Mouse (Mus musculus) right cerebral cortex, postnatal 36 days (tissue): ENCODE results near the gene Mef2b.
A peak's percentile ranks its signal among the peaks of the same experiment; 100 is the strongest.
"Not testable (repeated sequence)": the region's sequence is repeated elsewhere in the genome, so short reads cannot be mapped to it uniquely, and the experiment has no call there.

Experiments used
- DNase-seq, 2 experiments: peaks; one replicate each; pipeline ENCODE4 v3.0.0; 2022; ENCODE audit warnings: low spot score in 2 of 2, mixed read lengths in 1 of 2

The Mef2b gene

DNA sequence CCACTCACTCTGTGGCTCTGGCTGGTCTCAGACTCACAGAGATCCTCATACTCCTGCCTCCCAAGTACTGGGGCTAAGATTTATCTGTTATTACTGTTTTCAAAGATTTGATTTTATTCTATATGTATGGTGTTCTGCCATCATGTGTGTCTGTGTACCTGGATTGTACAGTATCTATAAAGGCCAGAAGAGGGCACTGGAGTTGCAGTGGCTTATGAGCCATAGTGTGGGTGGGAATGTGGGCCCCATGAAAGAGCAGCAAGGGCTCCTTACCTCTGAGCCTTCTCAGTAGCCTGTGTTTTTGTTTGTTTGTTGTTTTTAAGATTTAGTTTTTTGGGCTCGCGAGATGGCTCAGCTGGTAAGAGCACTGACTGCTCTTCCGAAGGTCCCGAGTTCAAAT, 39.6 kb downstream of the Mef2b start:
- DNase-seq = no peak

- DNase-seq = no peak
These were observed 41.8 kb downstream of the Mef2b start for GRCm38 (mm10) chr8:70181212-70181902.

DNA sequence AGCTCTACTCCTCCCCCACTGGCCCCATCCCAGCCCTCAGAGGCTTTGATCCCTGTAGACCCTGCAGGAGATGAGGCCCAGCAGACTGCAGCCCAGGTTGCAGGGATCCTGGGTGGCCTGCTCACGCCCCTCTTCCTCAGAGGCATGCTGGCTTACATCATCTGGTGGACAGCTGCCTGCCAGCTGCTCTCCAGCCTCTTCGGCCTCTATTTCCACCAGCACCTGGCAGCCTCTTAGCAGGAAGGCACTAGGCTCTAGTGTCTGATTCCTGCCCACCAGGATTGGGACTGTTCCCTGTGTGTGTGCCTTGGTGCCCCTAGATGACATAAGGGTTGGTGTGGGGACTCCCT, 42.4 kb downstream of the Mef2b start:
- DNase-seq = no peak

GRCm38 (mm10) chr8:70183194-70183593, 43.7 kb downstream of the Mef2b start:
- DNase-seq = no peak

GRCm38 (mm10) chr8:70188707-70189106, 49.2 kb downstream of the Mef2b start:
- DNase-seq = no peak

DNA sequence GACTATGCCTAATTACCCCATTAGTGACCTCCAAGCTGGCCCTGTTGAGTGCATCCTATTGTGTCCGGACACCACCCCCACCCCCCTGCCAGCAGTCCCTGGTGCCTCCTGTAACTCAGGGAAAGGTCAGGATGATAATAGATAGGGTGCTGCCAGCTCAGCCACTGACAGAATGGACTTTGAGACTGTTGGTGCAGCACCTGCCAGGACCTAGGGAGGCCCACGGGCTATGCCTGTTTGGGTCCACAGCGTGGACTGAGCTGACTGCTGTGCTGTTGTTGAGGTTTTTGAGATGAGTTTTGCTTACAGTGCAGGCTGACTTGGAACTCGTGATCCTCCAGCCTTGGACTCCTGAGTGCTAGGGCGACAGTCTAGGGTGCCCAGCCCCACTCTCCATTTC, 53.7 kb downstream of the Mef2b start:
- no peak for DNase-seq

GRCm38 (mm10) chr8:70194191-70194590, 54.7 kb downstream of the Mef2b start:
- DNase-seq = no peak

DNA sequence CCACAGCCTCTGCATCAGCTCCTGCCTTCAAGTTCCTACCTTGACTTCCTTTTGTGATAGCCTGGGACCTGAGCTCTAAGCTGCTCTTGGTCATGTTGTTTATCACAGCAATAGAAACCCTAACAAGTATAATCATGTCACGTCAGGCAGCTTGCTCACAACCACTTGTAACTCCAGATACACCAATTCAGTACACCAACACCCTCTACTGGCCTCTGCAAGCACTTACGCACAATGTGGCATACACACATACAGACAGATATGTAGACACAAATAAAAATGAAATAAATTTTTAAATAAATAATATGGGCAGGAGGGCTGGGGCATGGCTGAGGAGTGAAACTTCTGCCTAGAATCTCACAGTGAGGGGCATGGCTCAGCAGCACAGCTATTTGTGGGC, 56.3 kb downstream of the Mef2b start:
- no peak for DNase-seq

DNA sequence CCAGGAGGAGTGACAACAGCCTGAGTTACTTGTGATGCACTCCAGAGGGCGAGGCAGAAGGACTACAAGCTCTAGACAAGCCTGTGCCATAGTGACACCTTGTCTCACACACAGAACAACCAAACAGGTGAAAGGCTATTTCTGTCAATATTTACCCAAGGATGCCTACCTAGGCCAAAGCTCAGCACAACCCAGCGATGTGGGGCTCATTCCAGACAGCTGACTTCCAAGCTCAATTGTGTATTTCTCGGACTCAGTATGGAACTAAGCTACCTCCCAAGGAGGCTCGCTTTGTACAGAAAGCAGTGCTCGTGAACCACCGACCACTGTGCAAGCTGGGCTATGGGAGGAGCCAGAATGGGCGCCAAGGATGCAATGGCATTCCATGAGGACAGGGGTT, 58.1 kb downstream of the Mef2b start:
- no peak for DNase-seq

DNA sequence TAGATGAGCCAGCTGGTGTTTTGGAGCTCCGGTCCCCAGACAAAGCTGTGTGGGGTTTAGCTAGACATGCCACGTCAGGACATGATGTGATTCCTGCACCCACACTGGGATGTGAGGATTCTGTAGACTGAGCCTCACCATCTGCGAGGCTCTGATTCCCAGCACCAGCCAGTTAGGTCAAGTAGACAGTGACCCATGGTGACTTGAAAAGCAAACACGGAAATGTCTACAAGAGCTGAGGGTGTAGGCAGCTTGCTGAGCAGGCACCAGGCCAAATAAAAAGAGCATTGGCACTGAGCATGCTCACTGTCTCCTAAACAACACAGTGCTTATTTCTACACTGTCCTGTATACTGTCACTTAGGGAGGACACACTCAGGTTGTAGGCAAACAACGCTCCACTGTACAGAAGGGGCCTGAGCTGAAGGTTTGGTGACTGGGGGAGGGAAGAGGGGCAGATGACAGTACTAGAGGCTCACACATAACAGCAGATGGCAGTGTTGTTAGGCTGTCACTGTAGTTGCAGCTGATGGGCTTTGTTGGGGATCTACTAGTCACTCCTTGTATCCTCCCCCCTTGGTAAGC, 60.7 kb downstream of the Mef2b start:
- DNase-seq = peak; percentile 34 to 50

- DNase-seq = no peak
These were observed 61.9 kb downstream of the Mef2b start for GRCm38 (mm10) chr8:70201417-70201816.

DNA sequence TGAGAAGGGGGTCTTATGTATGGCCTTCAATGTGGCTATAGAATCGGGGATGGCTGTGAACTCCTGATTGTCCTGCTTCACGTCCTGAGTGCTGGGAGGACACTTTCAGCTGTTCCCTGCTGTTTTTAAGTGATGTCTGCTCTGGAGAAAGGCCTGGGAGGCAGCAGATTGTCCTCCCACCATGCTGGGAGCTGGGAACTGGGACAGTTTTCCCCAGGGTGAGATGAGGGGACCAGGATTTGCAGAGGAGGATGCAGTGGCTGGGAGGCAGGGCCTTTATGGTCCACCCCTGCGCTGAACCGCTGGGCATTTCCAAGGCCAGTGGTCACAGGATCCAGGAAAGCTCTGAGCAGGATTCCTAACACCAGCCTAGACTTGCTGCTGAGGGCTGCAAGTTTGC, 63.6 kb downstream of the Mef2b start:
- DNase-seq = peak in 1 of 2 experiments; percentile 35

- DNase-seq = no peak
These were observed 65.2 kb downstream of the Mef2b start for GRCm38 (mm10) chr8:70204757-70205156.

DNA sequence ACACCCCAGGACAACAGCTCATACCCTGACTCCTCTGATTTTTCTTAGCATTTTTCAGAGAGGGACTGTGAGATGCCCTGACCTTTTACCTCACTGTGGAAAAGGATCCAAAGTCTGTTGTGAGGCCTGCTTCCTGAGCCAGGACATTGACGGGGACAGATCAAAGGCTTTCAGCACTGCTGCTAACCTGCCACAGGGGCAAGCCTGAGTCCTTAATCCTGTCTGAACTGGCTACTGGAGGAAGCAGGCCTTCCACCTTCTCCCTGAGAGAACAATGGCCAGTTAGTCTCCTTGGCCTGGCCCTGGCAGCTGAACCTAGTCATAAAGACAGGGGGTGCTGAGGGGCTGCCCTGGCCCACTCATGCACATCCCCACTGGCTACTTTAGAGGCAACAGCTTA, 68.6 kb downstream of the Mef2b start:
- DNase-seq = no peak

DNA sequence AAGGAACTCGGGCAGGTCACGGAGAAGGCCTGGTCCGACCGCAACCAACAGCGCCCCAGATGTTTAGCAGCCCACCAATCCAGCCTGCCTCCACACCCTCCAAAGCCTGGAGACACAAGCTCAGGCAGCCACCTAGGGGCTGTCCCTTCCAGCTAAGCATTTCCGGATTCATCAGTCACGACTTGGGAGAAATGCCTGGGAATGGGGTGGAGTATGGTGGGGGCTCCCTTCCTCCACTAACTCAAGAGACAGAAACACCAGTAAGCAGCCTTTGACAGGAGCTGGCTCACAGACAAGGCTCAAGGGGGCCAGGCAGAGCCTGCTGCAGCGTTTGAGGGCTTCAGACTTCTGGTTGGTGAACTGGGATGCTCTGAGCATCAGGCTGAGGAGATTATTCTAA, 71.0 kb downstream of the Mef2b start:
- DNase-seq = peak in 1 of 2 experiments; percentile 59

GRCm38 (mm10) chr8:70211275-70211674, 71.8 kb downstream of the Mef2b start:
- no peak for DNase-seq

- DNase-seq = no peak
These were observed 72.2 kb downstream of the Mef2b start for GRCm38 (mm10) chr8:70211726-70212111.

DNA sequence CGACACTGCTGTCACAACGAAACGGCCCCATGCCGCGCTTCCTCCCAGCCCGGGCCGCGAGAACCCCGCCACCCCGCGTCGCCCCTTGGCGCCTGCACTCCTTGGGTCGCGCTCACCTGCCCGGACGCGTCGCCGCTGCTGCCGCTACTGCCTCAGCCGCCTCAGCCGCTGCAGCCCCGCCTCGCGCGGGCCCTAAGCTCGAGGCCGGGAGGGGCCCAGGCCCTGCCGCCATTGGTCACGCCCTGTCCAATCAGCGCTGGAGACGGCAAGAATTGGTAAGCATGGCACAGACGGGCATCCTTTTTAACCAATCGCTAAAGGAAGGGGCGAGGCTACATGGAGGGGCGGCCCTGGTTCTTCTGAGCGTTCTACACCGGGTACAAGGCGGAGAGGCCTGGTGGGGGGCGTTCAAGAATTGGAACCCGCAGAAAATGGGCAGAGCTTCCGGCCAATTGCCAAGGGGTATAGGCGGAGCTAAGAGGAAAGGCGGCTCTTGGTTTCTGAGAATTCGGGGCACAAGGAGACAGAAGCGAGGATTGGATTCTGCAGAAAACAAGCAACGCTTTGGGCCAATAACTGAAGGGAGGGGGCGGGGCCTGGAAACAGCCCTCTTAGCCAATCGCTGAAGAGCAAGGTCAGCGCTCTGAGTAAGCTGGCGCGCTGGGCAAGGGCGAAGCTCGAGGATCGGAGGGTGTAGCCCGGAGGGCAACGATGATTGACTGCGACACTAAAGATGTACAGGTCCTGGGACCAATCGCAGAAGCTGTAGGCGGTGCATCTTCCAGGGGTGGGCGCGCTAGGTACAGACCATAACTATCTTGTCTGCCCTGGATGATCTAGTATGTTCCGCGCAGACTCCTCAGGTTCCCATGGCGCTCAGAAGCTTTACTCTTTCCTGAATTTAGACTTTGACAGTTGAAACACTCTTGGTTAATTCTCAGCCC, 72.9 kb downstream of the Mef2b start, which contains the start of gene Slc25a42:
Slc25a42 (minus strand) TSS at position 194 of the 944 bp plus-strand sequence.
- DNase-seq = peak; percentile 98 to 99

DNA sequence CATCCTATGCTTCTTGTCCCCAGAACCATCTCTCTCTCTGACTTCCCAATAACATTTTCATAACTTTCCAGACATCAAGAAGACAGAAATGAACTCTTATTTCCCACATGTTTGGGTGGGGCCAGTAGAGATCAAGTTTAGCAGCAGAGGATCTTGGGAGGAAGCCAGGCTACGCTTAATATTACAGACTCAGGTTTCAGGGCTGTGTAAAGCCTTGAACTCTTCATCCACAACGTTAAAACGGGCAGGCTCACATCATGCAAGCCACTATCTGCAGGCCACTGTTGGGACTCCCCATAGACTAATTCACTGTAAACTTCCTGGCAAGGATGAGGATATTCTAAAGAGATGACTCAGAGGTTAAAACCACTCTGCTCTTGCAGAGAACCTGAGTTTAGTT, 74.9 kb downstream of the Mef2b start:
- DNase-seq = no peak

DNA sequence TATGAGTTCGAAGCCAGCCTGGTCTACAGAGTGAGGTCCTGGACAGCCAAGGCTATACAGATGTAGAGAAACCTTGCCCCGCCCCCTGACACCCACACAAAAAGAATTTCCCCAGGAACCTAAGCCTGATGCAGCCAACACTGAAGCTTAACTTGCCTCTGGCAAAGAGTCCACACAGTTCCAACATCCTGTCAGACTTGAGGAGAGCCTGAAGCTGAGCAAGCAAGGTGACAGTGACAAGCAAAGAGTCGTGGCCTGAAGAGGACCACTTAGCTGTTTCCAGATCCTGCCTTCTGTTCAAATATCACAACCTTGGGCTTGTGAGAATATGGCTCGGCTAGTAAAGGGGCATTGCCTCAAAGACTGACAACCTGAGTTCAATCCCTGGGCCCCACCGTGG, 75.6 kb downstream of the Mef2b start:
- no peak for DNase-seq

DNA sequence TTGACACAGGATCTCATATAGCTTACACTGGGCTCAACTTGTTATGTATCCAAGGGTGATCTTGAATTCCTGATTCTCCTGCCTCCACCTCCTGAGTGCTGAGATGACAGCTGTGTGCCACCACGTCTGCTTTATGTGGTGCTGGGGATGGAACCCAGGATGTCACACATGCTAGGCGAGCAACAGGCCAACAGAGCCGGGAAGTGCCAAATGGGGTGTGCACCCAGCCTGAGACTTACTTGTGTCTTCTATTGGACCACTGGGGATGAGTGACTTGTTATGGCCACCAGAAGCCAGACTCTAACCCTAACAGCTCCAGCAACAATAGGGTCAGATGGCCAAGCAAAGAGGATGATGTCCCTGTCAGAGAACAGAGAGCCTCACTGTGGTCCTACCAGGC, 76.7 kb downstream of the Mef2b start:
- DNase-seq = not testable (repeated sequence)

- DNase-seq = peak; percentile 64 to 74
These were observed 77.1 kb downstream of the Mef2b start for GRCm38 (mm10) chr8:70216566-70216965.
